Mouse (Mus musculus) heart, embryonic 10.5 days (tissue): ENCODE results near the gene D930048N14Rik. TPM values are rescaled to one million over a fixed set of nuclear protein-coding genes. Genes with fewer than 3 reads are reported as not detected.
"Not testable (repeated sequence)": the region's sequence is repeated elsewhere in the genome, so short reads cannot be mapped to it uniquely, and the experiment has no call there.

Experiments
- DNase-seq: peaks from one replicate; pipeline ENCODE4 v3.0.0-alpha.2; 2017; ENCODE audit warnings: low spot score
- H3K27ac ChIP-seq: fragments of 300-500 bp; sonication (generic); 2 replicates; pipeline ENCODE4 v1.5.1; 2016; ENCODE audit warnings: mild to moderate bottlenecking
- H3K27me3 ChIP-seq: fragments of 300-500 bp; sonication (generic); 2 replicates; pipeline ENCODE4 v1.6.1; 2016; ENCODE audit warnings: mild to moderate bottlenecking; ENCODE audit not compliant: poor library complexity, insufficient read depth, severe bottlenecking
- H3K36me3 ChIP-seq: fragments of 300-500 bp; sonication (generic); 2 replicates; pipeline ENCODE4 v1.6.1; 2016; ENCODE audit warnings: mild to moderate bottlenecking, moderate library complexity
- H3K4me1 ChIP-seq: fragments of 300-500 bp; sonication (generic); 2 replicates; pipeline ENCODE4 v1.6.1; 2016; ENCODE audit warnings: mild to moderate bottlenecking
- H3K4me3 ChIP-seq: fragments of 300-500 bp; sonication (generic); 2 replicates; pipeline ENCODE4 v1.5.1; 2016; ENCODE audit warnings: mild to moderate bottlenecking, moderate library complexity
- H3K9me3 ChIP-seq: fragments of 300-500 bp; sonication (generic); 2 replicates; pipeline ENCODE4 v1.6.1; 2016; ENCODE audit warnings: mild to moderate bottlenecking, moderate library complexity
- WGBS: fragments of 180-500 bp; shearing (Covaris S2); methylation state at CpG from one replicate; pipeline ENCODE4 v1.1.7; 2016; 5-methylcytosine and 5-hydroxymethylcytosine counted together
- polyA plus RNA-seq: library from polyadenylated mRNA; unstranded; fragments of >200 nt; fragmentation: Nextera tagmentation; extraction: Ambion mirVana; gene quantifications from 2 replicates; pipeline ENCODE4 v1.2.1, GENCODE M21; 2016

Gene D930048N14Rik
- polyA plus RNA-seq, 1 experiment from 2014 or later, result 1.6 TPM

GRCm38 (mm10) chr11:51618894-51619408 is 31.8 kb upstream of the D930048N14Rik start:
- H3K27me3 ChIP-seq, result no peaks in the 10 kb centered on the region
- peak overlapping the region; percentile 91 for H3K4me3 ChIP-seq
- WGBS, result 44% methylated on average over 8 of the region's 8 CpGs
- H3K9me3 ChIP-seq, result no peaks in the 10 kb centered on the region
- DNase-seq, result no peak
- H3K36me3 ChIP-seq, result peaks cover 27% of the 10 kb centered on the region
- peak overlapping the region; percentile 89 for H3K27ac ChIP-seq
- peaks cover 30% of the 10 kb centered on the region for H3K4me1 ChIP-seq

- H3K9me3 ChIP-seq, result no peaks in the 10 kb centered on the region
- peak within 1 kb of the TSS; percentile 89 for H3K27ac ChIP-seq
- no peaks in the 10 kb centered on the region for H3K27me3 ChIP-seq
- H3K4me1 ChIP-seq, result peaks cover 30% of the 10 kb centered on the region
- peak within 1 kb of the TSS; percentile 91 for H3K4me3 ChIP-seq
- WGBS, result under 1% methylated on average over 51 of the region's 51 CpGs
- DNase-seq, result peak; percentile 98
- peaks cover 33% of the 10 kb centered on the region for H3K36me3 ChIP-seq
These were observed 31.2 kb upstream of the D930048N14Rik start, which contains the start of gene Nhp2 for GRCm38 (mm10) chr11:51619409-51620060. TSS of gene Nhp2 (plus strand) at chr11:51619735.

- Histone ChIP-seq H3K9me3 (no peaks in the 10 kb centered on the region), H3K4me1 (peaks cover 29% of the 10 kb centered on the region), H3K27ac (peak overlapping the region; percentile 89), H3K36me3 (peaks cover 39% of the 10 kb centered on the region), H3K4me3 (peak overlapping the region; percentile 91), H3K27me3 (no peaks in the 10 kb centered on the region)
- DNase-seq, result no peak
- WGBS, result 1% methylated on average over 11 of the region's 11 CpGs
These were observed 30.7 kb upstream of the D930048N14Rik start for GRCm38 (mm10) chr11:51620084-51620483.

GRCm38 (mm10) chr11:51621776-51622175 is 29.0 kb upstream of the D930048N14Rik start:
- 97% methylated on average over 2 of the region's 2 CpGs for WGBS
- no peaks in the 10 kb centered on the region for H3K27me3 ChIP-seq
- peaks cover 30% of the 10 kb centered on the region for H3K4me1 ChIP-seq
- no peaks in the 10 kb centered on the region for H3K9me3 ChIP-seq
- H3K4me3 ChIP-seq, result no peak overlapping the region
- H3K36me3 ChIP-seq, result peaks cover 55% of the 10 kb centered on the region
- H3K27ac ChIP-seq, result no peak overlapping the region
- DNase-seq, result no peak

GRCm38 (mm10) chr11:51622971-51623491 is 27.7 kb upstream of the D930048N14Rik start:
- H3K27ac ChIP-seq, result no peak overlapping the region
- H3K4me1 ChIP-seq, result peaks cover 27% of the 10 kb centered on the region
- no peak for DNase-seq
- no peaks in the 10 kb centered on the region for H3K9me3 ChIP-seq
- 86% methylated on average over 7 of the region's 7 CpGs for WGBS
- peaks cover 68% of the 10 kb centered on the region for H3K36me3 ChIP-seq
- no peak overlapping the region for H3K4me3 ChIP-seq
- no peaks in the 10 kb centered on the region for H3K27me3 ChIP-seq

- H3K36me3 ChIP-seq, result peaks cover 82% of the 10 kb centered on the region
- DNase-seq, result no peak
- H3K27ac ChIP-seq, result no peak overlapping the region
- WGBS, result 76% methylated on average over 5 of the region's 5 CpGs
- no peaks in the 10 kb centered on the region for H3K9me3 ChIP-seq
- H3K27me3 ChIP-seq, result no peaks in the 10 kb centered on the region
- peaks cover 25% of the 10 kb centered on the region for H3K4me1 ChIP-seq
- no peak overlapping the region for H3K4me3 ChIP-seq
These were observed 25.4 kb upstream of the D930048N14Rik start for GRCm38 (mm10) chr11:51625187-51625820.

GRCm38 (mm10) chr11:51627425-51627824 is 23.3 kb upstream of the D930048N14Rik start:
- WGBS, result 87% methylated on average over 9 of the region's 9 CpGs
- Histone ChIP-seq H3K4me3 (no peak overlapping the region), H3K9me3 (no peaks in the 10 kb centered on the region), H3K4me1 (0 out of 2 replicates have a peak, but pooled peaks cover 10% of the 10 kb centered on the region), H3K27ac (no peak overlapping the region), H3K36me3 (peaks cover 75% of the 10 kb centered on the region), H3K27me3 (no peaks in the 10 kb centered on the region)
- no peak for DNase-seq

GRCm38 (mm10) chr11:51627907-51628306 is 22.8 kb upstream of the D930048N14Rik start:
- Histone ChIP-seq H3K36me3 (peaks cover 70% of the 10 kb centered on the region), H3K4me3 (no peak overlapping the region)
- 87% methylated on average over 8 of the region's 8 CpGs for WGBS

GRCm38 (mm10) chr11:51629651-51630314 is 21.0 kb upstream of the D930048N14Rik start:
- Histone ChIP-seq H3K4me1 (peaks cover 19% of the 10 kb centered on the region; the same call in 1 of the 2 replicates), H3K4me3 (no peak overlapping the region), H3K27ac (no peak overlapping the region), H3K27me3 (no peaks in the 10 kb centered on the region), H3K9me3 (no peaks in the 10 kb centered on the region), H3K36me3 (peaks cover 53% of the 10 kb centered on the region)
- DNase-seq, result no peak
- WGBS, result 78% methylated on average over 15 of the region's 15 CpGs

More at GRCm38 (mm10) chr11:51627907-51628306, 22.8 kb upstream of the D930048N14Rik start:
- Histone ChIP-seq H3K27me3 (no peaks in the 10 kb centered on the region), H3K9me3 (no peaks in the 10 kb centered on the region), H3K4me1 (0 out of 2 replicates have a peak, but pooled peaks cover 10% of the 10 kb centered on the region), H3K27ac (no peak overlapping the region)
- DNase-seq, result no peak

GRCm38 (mm10) chr11:51632130-51632753 is 18.5 kb upstream of the D930048N14Rik start:
- H3K4me3 ChIP-seq, result no peak overlapping the region
- no peaks in the 10 kb centered on the region for H3K27me3 ChIP-seq
- H3K36me3 ChIP-seq, result peaks cover 29% of the 10 kb centered on the region
- H3K9me3 ChIP-seq, result no peaks in the 10 kb centered on the region
- 78% methylated on average over 6 of the region's 6 CpGs for WGBS
- H3K4me1 ChIP-seq, result peaks cover 21% of the 10 kb centered on the region
- H3K27ac ChIP-seq, result no peak overlapping the region
- DNase-seq, result no peak

- not testable (repeated sequence) for DNase-seq, H3K4me3 ChIP-seq, H3K27ac ChIP-seq, H3K27me3 ChIP-seq, H3K9me3 ChIP-seq
- H3K36me3 ChIP-seq, result peaks cover 19% of the 10 kb centered on the region
- 88% methylated on average over 7 of the region's 7 CpGs for WGBS
- H3K4me1 ChIP-seq, result peaks cover 27% of the 10 kb centered on the region
These were observed 17.6 kb upstream of the D930048N14Rik start for GRCm38 (mm10) chr11:51633200-51633599.

- Histone ChIP-seq H3K27me3 (no peaks in the 10 kb centered on the region), H3K9me3 (no peaks in the 10 kb centered on the region), H3K4me1 (peaks cover 27% of the 10 kb centered on the region), H3K27ac (no peak overlapping the region), H3K36me3 (peaks cover 16% of the 10 kb centered on the region), H3K4me3 (no peak overlapping the region)
- 88% methylated on average over 3 of the region's 3 CpGs for WGBS
- DNase-seq, result no peak
These were observed 17.0 kb upstream of the D930048N14Rik start for GRCm38 (mm10) chr11:51633721-51634120.
